Mouse (Mus musculus) kidney, adult 11 months (tissue): Measurements from ENCODE around the gene Mlxipl.

Source experiments
- DNase-seq: peaks from one replicate; pipeline ENCODE4 v3.0.0; 2022

The Mlxipl gene

DNA sequence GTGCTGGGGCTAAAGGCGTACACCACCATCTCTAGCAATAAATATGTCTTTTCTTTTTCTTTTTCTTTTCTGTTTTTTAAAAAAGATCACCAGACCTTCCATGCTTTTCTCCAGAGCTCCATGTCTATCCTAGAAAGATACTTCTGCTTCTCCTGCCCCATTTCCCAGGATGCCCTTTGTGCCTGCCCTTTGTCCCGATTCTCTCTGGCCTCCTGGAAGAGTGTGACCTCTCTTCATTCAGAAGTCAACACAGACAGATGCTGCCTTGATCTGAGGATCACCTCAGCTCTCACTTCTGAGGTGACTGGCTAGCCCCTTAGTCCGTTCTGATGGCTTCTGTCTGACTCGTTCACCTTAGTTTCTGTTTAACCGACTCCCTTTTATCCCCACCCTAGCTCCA, 9.2 kb upstream of the Mlxipl start:
- DNase-seq, result no peak

DNA sequence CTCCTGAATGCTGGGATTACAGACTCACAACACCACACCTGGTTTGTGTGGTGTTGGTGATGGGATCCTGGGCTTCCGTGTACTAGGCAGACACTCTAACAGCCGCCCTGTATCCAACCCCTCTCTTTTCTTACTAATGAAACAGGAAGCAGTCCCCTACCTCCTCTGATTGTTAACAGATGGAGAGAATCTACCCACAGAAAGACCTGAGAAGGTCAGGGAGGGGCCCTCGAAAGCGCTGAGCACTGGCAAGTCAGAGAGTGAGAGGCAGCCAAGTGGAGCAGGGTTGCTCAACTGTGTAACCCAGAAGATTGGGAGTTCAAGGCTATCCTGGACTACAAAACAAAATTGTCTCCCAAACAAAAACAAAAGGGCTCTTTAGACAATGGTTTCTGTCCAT, 2.8 kb upstream of the Mlxipl start:
- DNase-seq, result no peak

GRCm38 (mm10) chr5:135100981-135101380, 11.3 kb downstream of the Mlxipl start:
- DNase-seq, result no peak

- DNase-seq, result peak; percentile 23
Observed at GRCm38 (mm10) chr5:135103999-135104660, 14.4 kb downstream of the Mlxipl start.

- peak; percentile 96 for DNase-seq
Observed at GRCm38 (mm10) chr5:135106758-135107256, 17.1 kb downstream of the Mlxipl start.

DNA sequence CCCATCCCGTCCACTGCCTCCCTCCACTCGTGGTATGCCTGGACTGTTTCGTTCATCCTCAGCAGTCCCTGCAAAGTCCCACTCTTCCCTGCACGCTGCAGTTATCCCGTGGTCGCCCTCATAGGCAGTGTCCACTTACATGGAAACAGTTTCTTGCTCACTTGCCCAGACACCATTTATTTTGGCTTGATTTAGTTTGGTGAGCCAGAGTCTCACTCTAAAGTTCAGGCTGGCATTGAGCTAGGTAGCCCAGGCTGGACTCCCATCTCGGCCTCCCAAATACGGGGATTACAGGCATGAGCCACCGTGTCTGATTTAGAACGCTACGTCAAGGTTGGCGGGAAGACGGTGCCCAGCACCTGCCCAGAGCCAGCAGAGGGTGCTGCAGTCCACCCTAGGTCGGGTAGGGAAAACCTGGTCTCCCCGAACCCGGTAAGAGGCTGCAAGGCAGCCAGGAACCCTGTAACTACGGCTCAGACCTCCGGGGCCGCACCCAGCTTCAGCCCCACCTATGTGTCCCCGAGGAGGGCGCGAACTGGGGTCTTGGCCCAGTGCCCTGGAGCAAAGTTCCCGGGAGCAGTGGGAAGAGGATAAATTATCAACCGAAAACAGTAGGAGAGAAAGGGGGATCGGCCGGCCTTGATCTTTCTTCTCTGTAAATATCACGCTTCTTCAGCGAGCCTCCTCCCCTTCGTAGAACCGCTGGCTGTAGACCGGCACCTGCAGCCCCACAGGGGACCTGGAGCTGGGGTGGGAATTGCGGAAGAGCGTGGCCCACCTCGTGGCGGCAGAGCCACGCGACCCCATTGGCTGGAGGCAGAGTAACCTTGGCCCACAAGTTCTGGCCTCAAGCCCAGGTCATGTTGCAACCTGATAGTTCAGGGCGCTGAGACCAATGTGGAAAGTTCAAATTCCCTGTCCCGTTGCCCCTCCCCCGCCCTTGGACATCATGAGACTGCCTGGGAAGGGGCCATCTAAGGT, 18.1 kb downstream of the Mlxipl start:
- DNase-seq, result peak; percentile 93

DNA sequence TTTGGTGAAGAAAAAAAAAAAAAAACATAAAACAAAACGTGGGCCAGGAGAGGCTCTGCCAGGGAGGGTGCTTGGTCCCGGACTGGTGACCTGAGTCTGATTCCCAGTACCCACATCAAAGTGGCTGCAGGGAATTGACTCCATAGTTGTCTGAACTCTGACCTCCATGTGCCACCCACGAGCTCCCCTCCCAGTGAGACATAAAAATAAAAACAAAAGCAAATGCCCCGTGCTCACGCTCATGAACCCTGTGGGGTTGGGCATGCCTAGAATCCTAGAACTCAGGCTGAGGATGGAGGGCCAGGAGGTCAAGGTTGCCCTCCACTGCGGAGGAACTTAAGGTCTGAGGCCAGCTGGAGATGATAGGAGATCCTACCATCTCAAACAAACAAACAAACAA, 19.3 kb downstream of the Mlxipl start:
- peak; percentile 54 for DNase-seq

- DNase-seq, result peak; percentile 42
Observed at GRCm38 (mm10) chr5:135109426-135109825, 19.7 kb downstream of the Mlxipl start.

DNA sequence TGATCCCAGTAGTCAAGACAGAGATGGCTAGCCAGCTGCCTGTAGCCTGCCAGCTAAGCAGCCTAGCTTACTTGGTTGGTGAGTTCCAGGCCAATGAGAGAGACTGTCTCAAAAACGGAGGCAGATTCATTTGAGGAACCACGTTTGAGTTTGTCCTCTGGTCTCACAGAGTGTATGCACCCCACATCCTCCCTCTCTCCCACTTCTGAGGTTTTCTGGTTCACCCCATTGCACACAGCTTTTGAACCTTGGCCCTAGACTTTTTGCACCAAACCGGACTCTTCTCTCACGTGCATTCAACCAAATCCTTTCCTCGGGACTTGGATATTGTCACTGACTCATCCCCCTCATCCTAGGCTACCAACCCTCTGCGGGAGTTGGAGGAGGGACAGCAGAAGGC, 20.3 kb downstream of the Mlxipl start:
- DNase-seq, result peak; percentile 74

GRCm38 (mm10) chr5:135113782-135114181, 24.1 kb downstream of the Mlxipl start:
- peak; percentile 68 for DNase-seq

DNA sequence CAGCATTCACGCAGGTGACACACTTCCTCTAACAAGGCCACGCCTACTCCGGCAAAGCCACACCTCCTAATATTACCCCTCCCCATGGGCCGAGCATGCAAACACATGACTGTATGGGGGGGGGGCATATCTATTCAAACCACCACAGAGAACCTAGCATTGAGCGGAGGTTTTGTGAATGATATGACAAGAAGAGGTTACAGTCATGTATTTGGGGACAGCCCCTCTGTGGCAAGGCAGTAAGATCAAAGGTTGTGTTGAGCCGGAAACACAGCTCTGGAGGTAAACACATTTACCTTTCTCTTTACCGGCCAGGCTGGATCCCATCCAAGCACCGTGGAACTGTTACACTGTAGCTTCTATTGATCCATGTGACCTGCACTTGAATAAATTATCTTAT, 25.6 kb downstream of the Mlxipl start:
- DNase-seq, result no peak

DNA sequence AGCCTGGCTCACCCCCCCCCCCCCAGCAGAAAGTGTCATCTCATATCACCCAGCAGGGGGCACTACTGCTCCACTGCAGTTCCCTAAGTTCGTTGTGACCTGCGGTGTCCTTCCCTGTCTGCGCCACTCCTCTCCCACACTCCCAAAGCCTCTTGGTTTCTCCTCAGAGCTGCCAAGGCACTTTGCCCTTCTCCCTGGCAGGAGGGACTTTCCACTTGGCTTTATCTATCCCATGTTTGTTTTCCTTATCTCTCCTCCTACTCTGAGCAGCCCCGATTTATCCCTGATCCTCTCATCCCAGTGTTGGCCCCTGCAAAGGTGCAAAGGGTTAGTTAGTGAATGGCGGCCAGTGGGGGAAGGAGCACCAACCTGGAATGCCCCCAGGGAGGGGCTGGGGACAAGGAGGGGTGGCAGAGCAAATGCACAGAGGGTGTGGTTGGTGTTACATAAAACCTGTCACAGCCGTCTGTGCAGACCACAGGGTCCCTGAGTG, 28.9 kb downstream of the Mlxipl start:
- peak; percentile 67 for DNase-seq

DNA sequence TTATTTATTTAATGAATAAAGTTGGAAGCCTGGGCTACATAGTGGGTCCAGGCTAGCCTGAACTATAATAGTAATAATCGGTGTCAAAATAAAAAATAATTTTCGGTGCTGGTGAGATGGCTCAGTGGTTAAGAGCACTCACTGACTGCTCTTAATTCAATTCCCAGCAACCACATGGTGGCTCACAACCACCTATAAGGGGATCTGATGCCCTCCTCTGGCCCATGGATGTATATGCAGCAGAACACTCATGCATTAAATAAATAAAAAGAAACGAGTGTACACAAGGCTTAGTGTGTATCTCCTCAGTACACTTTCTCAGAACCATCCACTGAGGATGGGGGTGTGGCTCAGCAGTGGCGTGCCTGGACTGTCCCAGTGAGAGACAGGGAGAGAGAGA, 31.1 kb downstream of the Mlxipl start:
- DNase-seq, result no peak

DNA sequence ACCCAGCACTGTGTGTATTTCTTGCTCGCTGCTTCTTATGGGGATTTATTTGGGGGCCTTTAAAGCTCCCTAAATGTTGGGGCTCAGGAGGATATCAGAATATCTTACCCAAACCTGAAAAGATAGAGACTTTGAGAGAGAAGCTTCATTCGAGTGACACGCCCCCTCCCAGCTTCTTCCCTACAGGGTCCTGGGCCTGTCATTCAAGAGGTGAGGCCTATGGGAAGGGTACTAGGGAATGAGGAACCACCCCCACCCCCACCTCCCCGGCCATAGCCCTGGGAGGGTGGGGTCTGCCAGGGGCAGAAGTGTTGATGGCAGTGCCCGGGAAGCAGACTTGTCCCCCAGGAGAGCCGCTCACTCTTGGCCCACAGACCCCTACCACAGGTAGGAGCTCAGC, 36.4 kb downstream of the Mlxipl start:
- DNase-seq, result no peak

- no peak for DNase-seq
Observed at GRCm38 (mm10) chr5:135127669-135128068, 38.0 kb downstream of the Mlxipl start.

- no peak for DNase-seq
Observed at GRCm38 (mm10) chr5:135129747-135130146, 40.1 kb downstream of the Mlxipl start.

- peak; percentile 55 for DNase-seq
Observed at GRCm38 (mm10) chr5:135133736-135134405, 44.2 kb downstream of the Mlxipl start.

DNA sequence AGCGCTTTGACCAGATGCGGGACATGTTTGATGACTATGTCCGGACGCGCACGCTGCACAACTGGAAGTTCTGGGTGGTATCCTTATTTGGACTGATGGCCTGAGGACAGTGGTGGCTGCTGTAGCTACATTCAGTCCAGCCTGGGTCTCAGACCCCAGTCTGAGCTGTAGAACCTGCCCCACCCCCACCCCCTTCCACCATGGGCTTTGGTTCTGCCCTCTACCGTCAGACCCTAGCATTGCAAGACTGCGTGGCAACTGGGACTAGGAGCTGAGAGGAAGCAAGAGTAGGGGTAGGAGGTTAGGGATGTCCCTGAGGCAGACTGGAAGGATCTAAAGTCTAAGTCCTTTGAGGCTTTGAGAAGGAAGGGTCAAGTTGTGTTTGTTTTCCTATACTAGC, 44.8 kb downstream of the Mlxipl start:
- DNase-seq, result no peak

DNA sequence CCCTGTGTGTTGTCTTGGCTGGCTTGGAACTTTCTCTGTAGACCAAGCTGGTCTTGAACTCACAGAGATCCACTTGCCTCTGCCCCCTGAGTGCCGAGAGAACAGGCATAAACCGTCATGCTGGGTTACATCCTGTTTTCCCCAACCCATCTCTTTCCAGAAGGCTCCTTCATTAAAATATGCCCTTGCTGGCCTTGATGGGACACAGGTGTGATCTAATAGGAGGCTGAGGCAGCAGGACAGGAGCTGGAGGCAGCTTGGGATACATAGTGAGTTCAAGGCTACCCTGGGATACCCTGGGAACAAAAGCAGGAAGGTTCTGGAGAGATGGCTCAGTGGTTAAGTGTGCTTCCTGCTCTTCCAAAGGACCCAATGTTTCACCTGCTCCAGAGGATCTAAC, 50.2 kb downstream of the Mlxipl start:
- no peak for DNase-seq

DNA sequence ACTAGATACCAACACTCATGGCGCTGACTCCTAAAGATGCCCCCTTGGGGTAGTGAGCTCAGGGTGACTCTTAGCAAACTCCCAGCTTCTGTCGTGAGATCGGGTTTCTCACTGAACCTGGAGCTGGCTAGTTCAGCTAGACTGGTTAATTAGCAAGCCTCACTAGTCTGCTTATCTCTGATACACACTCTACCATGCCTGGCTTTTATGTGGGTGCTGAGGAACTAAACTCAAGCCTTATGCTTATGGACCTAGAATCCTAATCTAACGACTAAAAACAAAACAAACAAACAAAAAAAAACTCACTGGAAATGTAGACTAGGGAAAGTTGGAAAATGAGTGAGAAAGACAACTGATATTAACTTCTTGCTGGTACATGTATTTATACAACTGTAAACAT, 54.8 kb downstream of the Mlxipl start:
- DNase-seq, result no peak

- no peak for DNase-seq
Observed at GRCm38 (mm10) chr5:135145532-135145931, 55.8 kb downstream of the Mlxipl start.

GRCm38 (mm10) chr5:135145955-135146354, 56.3 kb downstream of the Mlxipl start:
- DNase-seq, result no peak

GRCm38 (mm10) chr5:135148715-135149052, 59.0 kb downstream of the Mlxipl start:
- DNase-seq, result no peak
